Mouse (Mus musculus): Measurements from ENCODE around the gene Gm14412.
"Not testable (repeated sequence)": the region's sequence is repeated elsewhere in the genome, so short reads cannot be mapped to it uniquely, and the experiment has no call there.

Gene Gm14412

GRCm38 (mm10) chr2:177324257-177324733 is at the start of gene Gm14412:
TSS of gene Gm14412 (minus strand) at chr2:177324307.
- DNase-seq (ENCODE audit: low spot score): not testable (repeated sequence)

- not testable (repeated sequence) for DNase-seq (ENCODE audit: low spot score)
Observed at GRCm38 (mm10) chr2:177329661-177330292, 5.7 kb upstream of the Gm14412 start.

DNA sequence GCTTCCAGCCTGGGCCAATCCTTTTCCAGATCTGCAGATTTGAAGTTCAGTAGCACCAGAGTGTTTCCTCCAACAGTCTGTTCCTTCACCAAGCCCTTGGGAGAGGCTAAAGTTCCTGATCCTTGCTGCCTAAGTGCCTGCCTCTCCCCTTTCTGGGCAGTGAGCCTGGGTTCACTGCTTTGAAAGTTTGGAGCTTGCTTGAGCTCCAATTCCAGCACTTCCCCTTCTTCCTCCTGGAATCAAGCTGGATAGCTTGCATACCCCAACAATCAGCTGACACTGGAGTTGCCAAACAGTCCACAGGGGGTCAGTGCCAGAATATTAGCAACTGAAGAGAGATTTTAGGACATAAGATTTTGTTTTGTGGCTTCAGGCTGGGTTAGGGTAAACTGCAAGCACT is 2.7 kb downstream of the Gm14412 start:
- not testable (repeated sequence) for DNase-seq (ENCODE audit: low spot score)

GRCm38 (mm10) chr2:177320786-177321320 is 3.3 kb downstream of the Gm14412 start:
- DNase-seq (ENCODE audit: low spot score): not testable (repeated sequence)

DNA sequence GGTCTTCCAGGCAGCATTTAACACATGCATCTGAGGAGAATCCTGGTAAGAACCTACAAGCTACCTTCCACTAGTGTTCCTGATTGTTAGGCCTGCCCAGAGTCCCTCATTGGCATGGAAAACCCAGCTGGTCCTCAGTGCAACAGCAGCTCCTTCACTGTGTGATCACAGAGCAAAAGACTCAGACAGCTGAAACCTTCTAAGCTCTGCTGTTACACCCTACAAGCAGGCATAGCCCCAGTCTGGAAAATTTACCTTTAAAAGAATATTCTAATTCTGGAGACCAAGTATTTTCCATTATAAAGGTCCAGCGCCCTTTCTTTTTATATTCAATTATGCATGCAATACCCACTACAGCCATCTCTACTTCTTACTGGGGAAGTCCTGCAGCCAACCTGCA is 5.1 kb downstream of the Gm14412 start:
- no peak for DNase-seq (ENCODE audit: low spot score)

DNA sequence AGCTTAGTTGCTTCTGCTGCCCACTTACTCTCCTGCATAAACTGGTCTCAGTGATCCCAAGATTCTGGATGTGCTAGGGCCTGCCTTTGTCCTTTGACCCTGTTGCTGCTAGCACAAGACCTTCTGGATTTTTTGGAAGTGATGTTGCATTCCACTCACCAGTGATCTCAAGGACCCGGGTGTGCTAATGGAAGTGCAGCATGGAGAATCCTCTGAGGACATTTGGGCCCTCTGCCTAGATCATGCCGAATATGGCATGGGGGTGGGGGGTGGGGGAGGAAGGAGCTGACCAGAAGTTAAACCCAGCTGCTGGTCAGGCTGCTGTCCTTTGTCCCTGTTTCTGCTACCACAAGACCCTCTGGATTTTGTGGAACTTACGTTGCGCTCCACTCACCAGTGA is 14.5 kb downstream of the Gm14412 start:
- DNase-seq (ENCODE audit: low spot score): not testable (repeated sequence)

DNA sequence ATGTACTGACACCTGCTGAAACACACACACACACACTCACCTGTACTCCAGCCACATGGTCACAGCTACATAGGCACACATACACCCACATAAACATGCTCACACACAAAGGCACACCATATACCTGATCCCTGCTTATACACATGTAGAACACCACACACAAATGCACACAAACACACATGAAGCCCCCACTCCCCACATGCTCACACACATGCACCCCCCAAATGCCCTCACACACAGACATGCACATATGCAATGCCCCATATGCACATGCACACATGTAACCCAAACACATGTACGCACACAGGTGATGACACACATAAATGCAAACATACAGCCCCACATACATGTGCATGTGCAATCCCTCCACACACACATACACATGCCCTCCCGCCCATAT is 19.1 kb downstream of the Gm14412 start:
- not testable (repeated sequence) for DNase-seq (ENCODE audit: low spot score)

DNA sequence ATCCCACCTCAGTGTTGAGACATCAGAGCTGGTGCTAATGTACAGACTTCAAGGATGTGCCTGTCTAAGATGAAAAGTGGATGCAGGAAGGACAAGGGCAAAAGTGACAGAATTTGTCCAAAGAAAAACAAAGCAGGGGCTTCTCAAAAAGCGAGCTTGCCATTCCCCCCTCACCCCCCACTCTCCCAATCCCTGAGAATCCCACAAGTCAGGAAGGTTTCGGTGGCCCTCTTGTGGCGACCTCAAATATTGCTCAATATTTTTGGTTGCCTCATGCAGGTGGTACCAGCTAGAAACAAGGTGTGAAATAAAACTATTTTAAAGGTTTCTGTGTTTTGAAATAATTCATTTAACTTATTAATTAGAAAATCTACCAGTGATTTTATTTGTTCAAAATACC is 40.4 kb downstream of the Gm14412 start:
- DNase-seq (ENCODE audit: low spot score): not testable (repeated sequence)

- not testable (repeated sequence) for DNase-seq (ENCODE audit: low spot score)
Observed at GRCm38 (mm10) chr2:177277754-177278153, 46.4 kb downstream of the Gm14412 start.

DNA sequence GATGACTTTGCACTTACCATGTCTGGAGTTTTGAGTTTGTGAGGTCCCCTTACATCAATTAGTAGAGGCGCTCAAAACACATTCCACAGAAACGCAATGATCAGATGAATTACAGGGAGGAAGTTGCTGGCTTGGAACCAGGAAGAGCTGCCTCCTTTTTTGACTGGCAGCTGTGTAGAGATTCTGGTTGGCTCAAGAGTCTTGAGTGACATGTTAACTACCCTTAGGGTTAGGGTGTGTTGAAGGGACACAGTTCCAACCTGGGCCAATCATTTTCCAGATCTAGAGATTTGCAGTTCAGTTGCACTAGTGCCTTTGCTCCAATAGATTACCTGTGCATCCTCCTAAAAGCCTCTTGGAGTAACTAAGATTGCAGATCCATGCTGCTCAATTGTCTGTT is 51.9 kb downstream of the Gm14412 start:
- not testable (repeated sequence) for DNase-seq (ENCODE audit: low spot score)

DNA sequence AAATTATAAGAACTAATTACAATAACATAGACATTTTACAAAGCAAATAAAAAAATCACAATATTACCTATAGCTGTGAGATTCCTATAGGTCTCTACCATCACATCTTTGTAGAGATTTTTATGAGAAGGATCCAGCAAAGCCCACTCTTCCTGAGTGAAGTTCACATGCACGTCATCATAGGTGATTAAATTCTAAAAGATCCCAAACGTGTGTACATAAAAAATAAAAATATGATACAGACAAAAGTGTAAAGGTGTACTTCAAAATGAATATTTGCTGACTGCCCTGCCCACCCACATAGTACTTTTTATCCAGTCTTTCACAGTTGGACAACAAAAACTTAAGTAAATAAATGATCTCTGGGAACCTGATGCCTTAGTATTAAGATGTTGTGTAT is 57.2 kb downstream of the Gm14412 start, which contains the start of gene Gm14409:
Gene Gm14409, minus strand, starts transcription at position 101 of the 400 bp plus-strand sequence.
- DNase-seq (ENCODE audit: low spot score): not testable (repeated sequence)

Data from urinary bladder, postnatal 10 days (tissue).